Mouse (Mus musculus): ENCODE measurements around the gene Plekhg6.

Plekhg6 gene

DNA sequence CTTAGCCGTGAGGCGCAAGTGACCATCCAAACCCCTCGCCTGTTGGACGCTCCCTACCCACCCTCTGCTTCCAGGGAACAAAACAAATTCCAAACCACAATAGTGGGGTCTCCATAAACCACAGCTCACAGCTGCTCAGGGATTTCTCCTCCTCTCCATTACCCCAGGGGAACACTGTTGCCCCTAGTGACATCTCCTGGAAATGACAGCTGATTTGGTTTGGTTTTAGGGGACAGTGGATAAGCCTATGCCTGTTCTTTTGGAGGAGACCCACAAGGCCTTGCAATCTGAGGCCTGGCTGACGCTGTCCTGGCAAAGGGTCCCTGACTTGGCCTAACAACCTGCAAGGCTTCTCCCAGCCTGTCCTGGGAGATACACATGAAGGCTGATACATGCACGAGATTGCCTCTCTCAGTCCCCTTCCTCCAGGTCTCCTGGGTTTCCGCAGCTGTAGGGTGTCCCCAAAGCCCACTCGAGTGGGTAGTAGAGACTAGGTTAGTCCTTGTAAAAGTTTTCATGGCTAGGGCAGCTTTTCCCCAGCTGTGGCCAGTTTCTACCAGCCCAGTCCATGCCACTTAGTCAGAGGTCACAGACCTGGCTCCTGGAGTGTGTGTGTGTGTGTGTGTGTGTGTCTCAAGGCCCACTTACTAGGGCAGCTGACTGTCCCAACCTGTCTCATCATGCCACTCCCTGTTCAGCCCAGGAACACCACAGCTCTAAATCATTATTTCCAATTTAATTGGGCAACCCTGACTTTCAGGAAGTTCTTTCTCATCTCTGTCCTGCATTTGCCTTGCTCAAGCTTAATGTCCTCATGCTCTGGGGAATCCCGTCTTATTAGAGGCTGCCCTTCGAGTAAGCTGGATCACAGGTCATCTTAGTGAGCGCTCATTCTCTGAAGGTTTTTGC, 4.7 kb upstream of the Plekhg6 start:
- no peak for DNase-seq (ENCODE audit: low spot score in 2 of 2)

GRCm38 (mm10) chr6:125382024-125382423, 1.4 kb upstream of the Plekhg6 start:
- no peak for DNase-seq (ENCODE audit: low spot score in 2 of 2)

DNA sequence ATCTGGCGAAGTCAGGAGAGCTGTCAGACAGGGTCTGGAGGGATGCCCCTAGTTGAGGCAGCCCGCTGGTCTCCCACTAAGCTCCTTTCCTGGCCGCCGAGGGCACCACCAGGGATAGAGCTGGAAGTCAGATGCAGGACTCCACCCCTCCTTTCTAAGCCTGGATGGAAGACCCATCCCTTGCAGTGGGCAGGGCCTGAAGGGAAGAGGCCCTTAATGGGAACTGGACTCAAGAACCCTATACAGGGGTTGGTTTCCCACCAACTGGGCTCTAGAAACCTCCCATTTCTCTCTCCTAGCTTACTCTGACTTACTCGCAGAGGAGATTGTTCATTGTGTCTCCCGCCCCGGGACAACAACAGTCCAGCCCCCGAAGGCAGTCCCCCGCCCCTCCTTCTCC, 812 bp downstream of the Plekhg6 start:
- DNase-seq (ENCODE audit: low spot score in 2 of 2), result no peak

- DNase-seq (ENCODE audit: low spot score in 2 of 2), result no peak
Measured at GRCm38 (mm10) chr6:125378621-125379020, 2.0 kb downstream of the Plekhg6 start.

GRCm38 (mm10) chr6:125377582-125378451, 2.8 kb downstream of the Plekhg6 start:
- no peak for DNase-seq (ENCODE audit: low spot score in 2 of 2)

GRCm38 (mm10) chr6:125377042-125377441, 3.6 kb downstream of the Plekhg6 start:
- no peak for DNase-seq (ENCODE audit: low spot score in 2 of 2)

DNA sequence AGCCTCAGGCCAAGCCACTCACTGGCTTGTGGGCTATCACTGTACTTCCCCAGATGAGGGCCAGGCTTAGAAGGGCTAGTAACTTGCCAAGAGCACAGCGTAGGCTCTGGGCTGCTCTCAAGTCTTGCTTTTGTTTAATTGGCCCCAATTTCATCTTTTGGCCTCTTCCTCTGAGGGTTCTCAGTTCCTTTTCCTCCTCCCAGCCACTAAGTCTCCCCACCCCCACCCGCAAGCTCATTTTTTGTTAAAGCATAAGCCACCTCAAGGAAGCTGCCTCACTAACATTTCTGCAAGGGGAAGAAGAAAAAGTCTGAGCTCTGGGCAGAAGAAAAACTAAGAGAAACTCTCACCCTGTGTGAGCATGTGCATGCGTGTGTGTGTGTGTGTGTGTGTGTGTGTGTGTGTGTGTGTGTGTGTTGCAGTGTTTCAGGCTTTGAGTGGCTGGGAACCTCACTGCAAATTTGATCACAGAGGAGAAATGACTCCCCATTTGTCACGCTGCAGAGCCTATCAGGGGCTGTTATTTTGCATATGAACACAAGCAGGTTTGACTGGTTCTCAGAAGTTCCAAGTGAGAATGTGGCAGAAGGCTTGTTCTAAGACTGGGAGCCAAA, 12.7 kb downstream of the Plekhg6 start:
- DNase-seq (ENCODE audit: low spot score in 2 of 2), result no peak

DNA sequence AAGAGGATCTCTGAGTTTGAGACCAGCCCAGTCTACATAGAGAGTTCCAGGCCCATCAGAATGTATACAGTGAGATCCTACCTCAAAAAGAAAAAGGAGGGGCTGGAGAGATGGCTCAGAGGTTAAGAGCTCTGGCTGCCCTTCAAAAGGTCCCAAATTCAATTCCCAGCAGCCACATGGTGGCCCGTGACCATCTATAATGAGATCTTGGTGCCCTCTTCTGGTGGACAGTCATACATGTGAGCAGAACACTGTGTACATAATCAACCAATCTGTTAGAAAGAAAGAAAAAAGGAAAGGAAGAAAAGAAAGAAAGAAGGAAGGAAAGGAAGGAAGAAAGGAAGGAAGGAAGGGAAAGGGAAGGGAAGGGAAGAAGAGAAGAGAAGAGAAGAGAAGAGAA, 14.5 kb downstream of the Plekhg6 start:
- DNase-seq (ENCODE audit: low spot score in 2 of 2), result no peak

- DNase-seq (ENCODE audit: low spot score in 2 of 2), result no peak
Measured at GRCm38 (mm10) chr6:125365522-125365921, 15.1 kb downstream of the Plekhg6 start.

- no peak for DNase-seq (ENCODE audit: low spot score in 2 of 2)
Measured at GRCm38 (mm10) chr6:125364448-125364847, 16.1 kb downstream of the Plekhg6 start.

DNA sequence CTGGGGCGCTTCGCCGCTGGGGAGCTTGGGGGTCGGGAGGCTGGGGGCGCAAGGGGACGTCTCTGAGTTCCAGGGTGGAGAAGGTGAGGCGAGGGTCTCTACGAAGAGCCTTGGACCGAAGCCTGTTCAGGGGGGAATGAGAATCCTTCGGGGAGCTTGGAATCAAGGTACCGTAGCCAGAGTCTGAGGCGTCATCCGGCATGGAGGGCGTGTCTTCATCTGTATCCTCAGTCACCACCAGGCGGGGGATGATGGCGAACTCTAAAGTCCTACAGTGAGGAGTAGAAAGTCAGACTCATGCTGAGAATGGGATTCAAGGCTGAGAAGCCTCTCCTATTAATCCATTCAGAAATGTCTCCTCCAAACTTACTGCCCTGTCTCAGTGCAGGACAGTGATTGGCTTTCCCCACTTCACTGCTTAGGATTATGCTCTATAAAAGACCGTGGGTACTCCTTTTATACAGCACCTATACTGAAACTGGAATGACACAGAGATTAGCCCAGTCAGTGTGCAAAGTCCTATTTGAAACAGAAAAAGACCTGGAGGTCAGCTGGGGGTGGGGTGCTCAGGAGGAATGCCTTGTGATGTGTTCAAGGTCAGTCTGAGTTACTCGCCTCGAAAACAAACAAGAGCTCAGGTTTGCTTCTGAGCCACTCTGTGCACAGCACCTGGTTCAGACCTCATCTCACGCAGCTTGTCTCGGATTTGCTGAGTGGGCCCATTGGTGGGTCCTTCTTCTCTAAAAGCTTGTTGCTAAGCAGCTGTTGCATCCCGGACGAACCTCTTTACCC, 16.9 kb downstream of the Plekhg6 start:
- no peak for DNase-seq (ENCODE audit: low spot score in 2 of 2)

DNA sequence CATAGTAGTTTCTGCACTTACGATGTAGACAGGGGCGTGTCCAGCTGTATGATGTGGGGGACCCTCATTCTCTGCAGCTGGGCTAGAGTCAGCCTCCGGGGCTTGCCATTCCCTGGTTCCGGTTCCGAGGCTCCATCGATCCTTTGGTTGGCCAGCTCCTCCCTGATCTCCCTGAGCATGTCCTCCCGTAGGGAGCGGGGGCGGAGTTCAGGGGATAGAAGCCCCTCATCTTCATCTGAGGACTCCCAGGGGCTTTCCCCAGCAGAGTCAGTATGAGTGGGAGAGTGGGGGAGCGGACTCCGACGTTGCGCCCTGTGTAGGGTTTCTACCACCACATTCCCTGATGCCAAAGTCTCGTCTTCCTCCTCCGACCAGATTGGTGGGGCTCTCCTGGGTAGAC, 17.6 kb downstream of the Plekhg6 start:
- DNase-seq (ENCODE audit: low spot score in 2 of 2), result no peak

- peak; percentile 49 for DNase-seq (ENCODE audit: low spot score in 2 of 2)
Measured at GRCm38 (mm10) chr6:125361467-125362291, 18.9 kb downstream of the Plekhg6 start.

DNA sequence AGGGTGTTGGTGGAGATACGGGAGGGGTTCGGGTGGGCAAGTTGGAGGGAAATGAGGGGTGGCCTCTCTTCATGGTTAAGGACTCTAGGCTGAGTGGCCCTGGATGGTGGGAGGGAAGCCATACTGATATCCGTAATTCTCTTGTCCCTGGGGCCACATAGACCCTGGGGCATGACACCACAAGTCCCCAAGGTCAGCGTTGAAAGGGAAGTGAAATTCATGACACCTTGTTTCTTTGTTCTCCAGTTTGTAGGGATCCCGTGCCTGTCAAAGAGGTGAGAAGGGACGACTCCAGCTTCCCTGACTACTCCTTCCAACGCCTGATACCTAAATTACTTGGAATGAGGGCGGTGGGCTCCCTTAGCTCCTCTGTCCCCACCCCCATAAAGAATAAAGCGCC, 19.7 kb downstream of the Plekhg6 start:
- no peak for DNase-seq (ENCODE audit: low spot score in 2 of 2)

DNA sequence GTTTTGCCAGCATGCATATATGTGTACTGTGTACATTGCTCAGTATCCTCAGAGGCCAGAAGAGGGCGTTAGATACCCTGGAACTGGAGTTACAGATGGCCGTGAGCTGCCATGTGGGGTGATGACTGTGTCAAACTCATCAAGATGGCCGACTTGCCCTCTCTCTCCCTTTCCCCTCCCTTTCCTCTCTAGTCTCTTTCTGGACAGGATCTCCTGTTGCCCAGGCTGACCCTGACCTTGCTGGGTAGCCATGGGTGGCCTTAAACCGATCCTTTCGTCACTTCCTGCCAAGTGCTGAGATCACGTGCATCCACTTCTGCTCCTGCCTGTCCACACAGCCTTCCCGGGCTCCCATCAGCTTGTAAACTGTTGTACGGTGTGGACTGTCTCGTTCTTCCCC, 20.6 kb downstream of the Plekhg6 start:
- no peak for DNase-seq (ENCODE audit: low spot score in 2 of 2)

GRCm38 (mm10) chr6:125357334-125357733, 23.3 kb downstream of the Plekhg6 start:
- DNase-seq (ENCODE audit: low spot score in 2 of 2), result no peak

DNA sequence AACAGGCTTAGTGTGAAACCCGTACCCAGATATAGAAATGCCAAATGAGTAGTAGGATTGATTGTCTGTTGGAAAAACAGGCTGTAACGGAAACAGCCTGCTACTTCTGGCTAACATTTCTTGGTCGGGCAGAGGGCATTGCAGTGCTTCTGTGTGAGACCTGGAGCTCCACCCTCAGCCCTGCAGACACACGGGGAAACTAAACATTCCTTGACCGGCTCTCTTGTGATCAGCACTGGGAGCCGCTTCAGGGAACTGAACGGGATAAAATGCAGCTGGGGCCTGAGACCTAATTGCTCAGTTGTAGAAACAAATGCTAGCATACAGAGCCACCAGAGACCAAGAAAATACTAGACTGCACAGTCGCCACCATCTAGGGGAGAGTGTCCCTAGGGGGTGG, 24.3 kb downstream of the Plekhg6 start:
- DNase-seq (ENCODE audit: low spot score in 2 of 2), result no peak

GRCm38 (mm10) chr6:125355197-125355741, 25.3 kb downstream of the Plekhg6 start:
- DNase-seq (ENCODE audit: low spot score in 2 of 2), result no peak

DNA sequence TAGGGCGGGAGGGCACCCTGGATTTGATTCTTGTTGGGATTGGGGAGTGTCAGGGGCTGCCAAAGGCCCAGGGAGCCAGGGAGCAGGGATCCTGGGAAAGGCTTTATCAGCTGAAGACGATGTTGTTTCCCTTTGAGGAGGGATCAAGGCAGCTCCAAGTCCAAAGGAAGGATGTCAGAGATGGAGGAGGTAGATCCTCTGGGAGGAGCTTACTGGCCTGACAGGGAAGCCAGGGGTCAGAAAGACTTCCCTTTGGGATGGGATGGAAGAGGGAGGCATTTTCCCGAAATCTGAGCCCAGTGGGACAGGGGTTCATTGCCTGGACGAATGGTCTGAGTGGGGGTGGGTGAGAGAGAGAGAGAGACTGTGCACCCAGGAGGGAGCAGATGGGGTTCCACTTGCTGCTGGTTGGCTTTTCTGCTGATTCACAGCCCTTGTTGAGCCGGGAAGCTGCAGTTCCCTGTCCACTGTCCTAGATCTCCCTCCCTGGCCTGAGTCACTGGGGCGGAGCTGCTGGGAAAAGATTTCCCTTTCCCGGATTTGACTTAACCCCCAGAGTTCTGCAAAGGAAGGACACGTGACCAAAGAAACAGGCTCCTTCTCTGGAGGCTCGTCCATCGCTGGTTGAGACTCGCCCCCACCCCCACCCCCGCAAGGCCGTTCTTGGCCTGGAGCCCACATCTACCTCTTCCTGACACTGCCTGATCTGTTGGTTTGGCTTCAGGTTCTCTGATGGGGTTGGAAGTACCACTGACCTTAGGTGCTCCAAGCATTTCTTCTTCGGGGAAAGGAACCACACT, 26.0 kb downstream of the Plekhg6 start:
- DNase-seq (ENCODE audit: low spot score in 2 of 2), result no peak

All from frontal cortex, postnatal 10 days (tissue).